Mouse (Mus musculus) cortical plate, adult 2 months (tissue): ENCODE data around the gene Tbx2.

Source experiments
- CTCF ChIP-seq: fragments of 200-500 bp; IDR thresholded peaks from 2 replicates; pipeline ENCODE4 v1.5.1; 2011; ENCODE audit warnings: mild to moderate bottlenecking, control low read depth, low read length; ENCODE audit not compliant: insufficient read depth; ENCODE audit errors: extremely low read depth
- POLR2A ChIP-seq: fragments of 200-500 bp; IDR thresholded peaks from 2 replicates; pipeline ENCODE4 v1.6.1; 2011; ENCODE audit warnings: mild to moderate bottlenecking, low read length, control low read depth; ENCODE audit not compliant: insufficient read depth; ENCODE audit errors: extremely low read depth

DNA sequence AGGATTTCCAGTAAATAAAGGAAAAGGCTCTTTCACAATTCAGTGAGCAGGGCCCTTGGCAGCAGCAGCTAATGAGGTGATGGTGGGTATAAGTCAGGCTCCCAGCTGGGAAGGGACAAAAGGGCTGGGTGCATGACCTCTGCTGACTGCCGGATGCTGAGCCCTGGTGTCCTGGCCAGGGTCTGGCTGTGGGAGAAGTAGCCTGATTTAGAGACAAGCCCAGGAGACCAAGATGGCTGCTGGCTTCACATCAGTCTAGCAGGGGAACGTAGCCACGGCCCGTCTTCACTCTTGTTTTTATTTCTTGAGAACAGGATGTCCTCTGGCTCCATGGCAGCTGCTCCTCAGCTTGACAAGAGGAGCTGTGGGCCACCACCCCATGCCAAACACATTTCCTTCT is 14.2 kb downstream of the Tbx2 start:
- TF ChIP-seq POLR2A (no peak), CTCF (no peak)
